Mouse (Mus musculus): Measurements from ENCODE around the gene Krtap1-4.

DNA sequence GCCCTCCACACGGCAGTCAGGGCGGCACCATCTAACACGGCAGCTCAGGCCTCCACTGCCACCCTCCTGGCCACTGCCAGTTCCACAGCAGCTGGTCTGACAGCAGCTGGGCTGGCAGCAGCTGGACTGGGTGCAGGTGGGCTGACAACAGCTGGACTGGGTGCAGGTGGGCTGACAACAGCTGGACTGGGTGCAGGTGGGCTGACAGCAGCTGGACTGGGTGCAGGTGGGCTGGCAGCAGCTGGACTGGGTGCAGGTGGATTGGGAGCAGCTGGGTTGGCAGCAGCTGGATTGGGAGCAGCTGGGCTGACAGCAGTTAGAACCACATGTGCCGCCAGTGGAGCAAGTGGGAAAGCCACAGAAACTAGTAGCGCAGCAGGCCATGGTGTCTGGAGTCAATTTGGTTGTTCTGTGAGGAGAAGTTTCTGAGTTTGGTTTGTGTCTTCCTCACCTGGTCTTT is at the start of gene Krtap1-4:
- TF ChIP-seq CTCF (IDR thresholded peaks at IDR 0.05) (no peak), EP300 (IDR thresholded peaks at IDR 0.05) (no peak)

Data from lung, postnatal 0 days (tissue).